Mouse (Mus musculus) hindbrain, postnatal 0 days (tissue): ENCODE data around the gene Rsrc1. TPM values are rescaled to one million over a fixed set of nuclear protein-coding genes. Genes with fewer than 3 reads are reported as not detected.

Source experiments
- ATAC-seq: fragments of 200-750 bp; cut with Nextera tagmentation; 2 replicates; pipeline ENCODE4 v1.8.0; 2017; ENCODE audit warnings: mild to moderate bottlenecking, moderate TSS enrichment, moderate library complexity
- DNase-seq: peaks from one replicate; pipeline ENCODE4 v3.0.0-alpha.2; 2015; ENCODE audit warnings: low spot score
- H3K27ac ChIP-seq: fragments of 300-500 bp; sonication (generic); 2 replicates; pipeline ENCODE4 v1.5.1; 2014; ENCODE audit warnings: mild to moderate bottlenecking
- H3K27me3 ChIP-seq: fragments of 300-500 bp; sonication (generic); 2 replicates; pipeline ENCODE4 v1.6.1; 2014; ENCODE audit warnings: low read length, mixed read lengths; ENCODE audit not compliant: insufficient read depth
- H3K36me3 ChIP-seq: fragments of 300-500 bp; sonication (generic); 2 replicates; pipeline ENCODE4 v1.6.1; 2014; ENCODE audit warnings: low read length, mixed read lengths; ENCODE audit not compliant: insufficient read depth
- H3K4me1 ChIP-seq: fragments of 300-500 bp; sonication (generic); 2 replicates; pipeline ENCODE4 v1.6.1; 2014; ENCODE audit warnings: antibody characterized with exemption, low read length, mixed read lengths; ENCODE audit not compliant: insufficient read depth
- H3K4me2 ChIP-seq: fragments of 300-500 bp; sonication (generic); 2 replicates; pipeline ENCODE4 v1.6.1; 2014; ENCODE audit warnings: low read depth, mild to moderate bottlenecking, low read length, moderate library complexity, mixed read lengths
- H3K4me3 ChIP-seq: fragments of 300-500 bp; sonication (generic); 2 replicates; pipeline ENCODE4 v1.5.1; 2014; ENCODE audit warnings: low read length
- H3K9ac ChIP-seq: fragments of 300-500 bp; sonication (generic); replicated peaks from 2 replicates; pipeline ENCODE4 v1.6.1; 2014; ENCODE audit warnings: mild to moderate bottlenecking, low read length, moderate library complexity, mixed read lengths
- H3K9me3 ChIP-seq: fragments of 300-500 bp; sonication (generic); 2 replicates; pipeline ENCODE4 v1.6.1; 2016; ENCODE audit warnings: low read length, mixed read lengths
- CTCF ChIP-seq: IDR thresholded peaks from 2 replicates; pipeline ENCODE4 v1.5.1; 2016; ENCODE audit warnings: antibody characterized with exemption, control low read depth, low read depth
- WGBS: fragments of 180-500 bp; shearing (Covaris S2); extraction: QIAGEN DNeasy Blood & Tissue Kit; methylation state at CpG from one replicate; pipeline ENCODE4 v1.1.7; 2014; 5-methylcytosine and 5-hydroxymethylcytosine counted together
- polyA plus RNA-seq: library from polyadenylated mRNA; unstranded; fragments of >200 nt; fragmentation: Nextera tagmentation; extraction: Ambion mirVana; gene quantifications from 2 replicates; pipeline ENCODE4 v1.2.1, GENCODE M21; 2015
- total RNA-seq: library from RNA; depleted of rRNA; stranded (reverse); fragments of >200 nt; gene quantifications from 2 replicates; pipeline ENCODE4 v1.2.3, GENCODE M21; 2014

Gene Rsrc1
- total and polyA plus RNA-seq, 2 experiments from 2014 or later: 24.1 to 33.3 TPM

DNA sequence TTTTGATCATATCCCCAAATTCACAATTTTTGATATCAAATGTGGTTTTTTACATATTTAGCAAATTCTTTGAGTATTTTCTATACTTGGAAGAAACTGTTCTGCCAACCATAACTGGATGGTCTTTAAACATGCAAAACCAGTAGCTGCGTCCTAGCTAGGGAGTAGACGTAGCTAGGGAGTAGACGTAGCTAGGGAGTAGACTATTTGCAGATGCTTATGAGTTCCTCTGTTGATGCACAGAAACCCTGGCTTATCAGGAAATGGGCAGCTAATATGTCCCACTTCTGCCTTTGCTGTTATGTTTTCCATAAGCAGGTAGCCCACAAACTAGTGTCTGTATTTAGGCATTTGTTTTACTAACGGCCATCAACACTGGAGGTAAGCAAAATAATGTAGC, 298.6 kb downstream of the Rsrc1 start:
- TF ChIP-seq CTCF: no peak
- H3K4me2 ChIP-seq: no peak overlapping the region
- DNase-seq (no peak), ATAC-seq (no peak)
- no peak overlapping the region for H3K27ac ChIP-seq
- H3K9me3 ChIP-seq: no peaks in the 10 kb centered on the region
- no peak overlapping the region for H3K9ac ChIP-seq
- no peaks in the 10 kb centered on the region for H3K27me3 ChIP-seq
- no peaks in the 10 kb centered on the region for H3K36me3 ChIP-seq
- H3K4me3 ChIP-seq: no peak overlapping the region
- H3K4me1 ChIP-seq: no peaks in the 10 kb centered on the region
- 85% methylated on average over 4 of the region's 4 CpGs for WGBS

DNA sequence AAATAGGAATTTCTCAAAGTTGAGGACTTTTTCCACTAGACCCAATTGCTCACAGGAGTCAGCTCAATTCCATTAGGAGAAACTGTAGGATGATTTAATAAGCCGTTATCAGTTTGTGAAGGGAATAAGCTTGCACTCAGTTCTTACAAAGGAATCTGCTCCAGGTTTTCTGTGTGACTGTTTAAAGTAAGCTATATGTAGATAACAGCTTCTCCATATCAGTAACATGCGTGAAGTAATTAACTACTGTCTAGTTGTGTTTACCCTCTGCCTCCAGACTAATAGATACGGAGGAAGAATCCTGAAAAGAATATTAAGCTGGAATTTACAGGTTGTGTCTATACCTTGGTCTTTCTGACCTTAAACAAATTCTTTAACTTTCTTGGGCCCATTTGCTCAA, 299.1 kb downstream of the Rsrc1 start:
- TF ChIP-seq CTCF: no peak
- no peak for ATAC-seq

DNA sequence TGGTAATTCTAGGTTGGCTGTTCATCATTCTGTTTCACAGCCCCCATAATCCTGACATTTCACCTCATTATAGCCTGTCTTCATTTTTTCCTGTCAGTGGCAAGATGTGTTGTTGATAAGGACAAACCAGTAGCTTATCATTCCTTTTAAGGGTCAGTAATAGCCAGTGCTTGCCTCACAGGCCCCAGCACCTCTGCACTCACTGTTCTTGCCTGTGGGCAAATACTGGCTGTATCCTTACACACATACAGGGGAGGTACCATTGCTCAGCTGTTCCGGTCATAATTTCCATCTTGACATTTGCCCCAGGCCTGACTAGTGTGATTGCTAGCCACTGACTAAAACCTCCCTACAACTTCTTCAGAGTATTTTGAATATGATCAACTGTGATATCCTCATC, 302.8 kb downstream of the Rsrc1 start:
- H3K9me3 ChIP-seq: no peaks in the 10 kb centered on the region
- H3K4me3 ChIP-seq: no peak overlapping the region
- H3K36me3 ChIP-seq: no peaks in the 10 kb centered on the region
- H3K9ac ChIP-seq: no peak overlapping the region
- H3K4me1 ChIP-seq: no peaks in the 10 kb centered on the region
- WGBS: 78% methylated on average over 1 of the region's 1 CpGs
- ATAC-seq: no peak
- TF ChIP-seq CTCF: no peak
- no peaks in the 10 kb centered on the region for H3K27me3 ChIP-seq
- DNase-seq: no peak
- no peak overlapping the region for H3K4me2 ChIP-seq
- no peak overlapping the region for H3K27ac ChIP-seq

More for the DNA sequence above, 299.1 kb downstream of the Rsrc1 start:
- H3K9me3 ChIP-seq: no peaks in the 10 kb centered on the region
- no peaks in the 10 kb centered on the region for H3K36me3 ChIP-seq
- no peaks in the 10 kb centered on the region for H3K27me3 ChIP-seq
- no peak overlapping the region for H3K9ac ChIP-seq
- H3K27ac ChIP-seq: no peak overlapping the region
- WGBS: 84% methylated on average over 3 of the region's 3 CpGs
- DNase-seq: no peak
- H3K4me2 ChIP-seq: no peak overlapping the region
- H3K4me3 ChIP-seq: no peak overlapping the region
- H3K4me1 ChIP-seq: no peaks in the 10 kb centered on the region

DNA sequence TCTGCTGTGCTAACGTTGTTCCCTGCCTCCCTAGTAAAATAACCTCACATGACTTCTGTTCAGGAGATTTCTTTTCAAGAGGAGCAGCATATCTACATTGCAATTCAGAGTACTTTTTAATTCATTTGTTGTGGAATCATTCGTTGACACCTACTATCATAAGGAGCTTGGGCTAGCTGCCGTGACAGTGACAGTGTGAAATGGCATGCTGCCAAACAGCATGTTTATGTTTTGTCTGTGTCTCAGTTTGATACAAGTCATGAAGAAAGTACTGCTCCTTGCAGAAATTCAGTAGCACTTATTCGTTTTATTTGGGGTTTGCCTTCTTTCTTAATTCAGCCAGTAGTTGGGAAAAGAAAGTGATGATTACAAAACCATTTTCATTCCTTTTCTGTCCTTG, 303.7 kb downstream of the Rsrc1 start:
- H3K9ac ChIP-seq: no peak overlapping the region
- WGBS: 35% methylated on average over 4 of the region's 4 CpGs
- no peaks in the 10 kb centered on the region for H3K36me3 ChIP-seq
- H3K27me3 ChIP-seq: no peaks in the 10 kb centered on the region
- H3K27ac ChIP-seq: no peak overlapping the region
- no peak for ATAC-seq
- H3K4me2 ChIP-seq: no peak overlapping the region
- DNase-seq: peak; percentile 53
- H3K9me3 ChIP-seq: no peaks in the 10 kb centered on the region
- no peak for TF ChIP-seq CTCF
- no peak overlapping the region for H3K4me3 ChIP-seq
- no peaks in the 10 kb centered on the region for H3K4me1 ChIP-seq

DNA sequence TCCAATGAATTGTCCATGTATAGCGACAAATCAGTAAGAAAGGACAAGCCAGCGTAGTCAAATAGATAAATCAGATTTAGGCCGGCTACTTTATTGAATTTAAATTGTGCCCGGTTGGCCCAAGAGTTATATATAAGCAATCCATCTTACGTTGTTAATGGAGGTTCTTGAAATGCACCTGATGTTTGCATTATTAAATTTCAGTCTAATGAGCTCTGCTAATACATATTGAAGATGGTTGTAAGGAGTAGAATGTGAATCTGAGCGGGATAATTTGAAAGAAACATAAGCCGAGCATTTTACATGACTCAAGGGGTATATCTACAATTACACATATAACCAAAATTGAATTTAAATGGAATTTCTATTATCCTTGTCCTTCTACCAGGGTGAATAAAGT, 307.5 kb downstream of the Rsrc1 start:
- no peaks in the 10 kb centered on the region for H3K4me1 ChIP-seq
- ATAC-seq: no peak
- no peak overlapping the region for H3K4me2 ChIP-seq
- no peaks in the 10 kb centered on the region for H3K36me3 ChIP-seq
- H3K27me3 ChIP-seq: no peaks in the 10 kb centered on the region
- H3K4me3 ChIP-seq: no peak overlapping the region
- WGBS: 76% methylated on average over 7 of the region's 7 CpGs
- H3K9me3 ChIP-seq: no peaks in the 10 kb centered on the region
- no peak for DNase-seq
- no peak overlapping the region for H3K27ac ChIP-seq
- TF ChIP-seq CTCF: no peak
- no peak overlapping the region for H3K9ac ChIP-seq

DNA sequence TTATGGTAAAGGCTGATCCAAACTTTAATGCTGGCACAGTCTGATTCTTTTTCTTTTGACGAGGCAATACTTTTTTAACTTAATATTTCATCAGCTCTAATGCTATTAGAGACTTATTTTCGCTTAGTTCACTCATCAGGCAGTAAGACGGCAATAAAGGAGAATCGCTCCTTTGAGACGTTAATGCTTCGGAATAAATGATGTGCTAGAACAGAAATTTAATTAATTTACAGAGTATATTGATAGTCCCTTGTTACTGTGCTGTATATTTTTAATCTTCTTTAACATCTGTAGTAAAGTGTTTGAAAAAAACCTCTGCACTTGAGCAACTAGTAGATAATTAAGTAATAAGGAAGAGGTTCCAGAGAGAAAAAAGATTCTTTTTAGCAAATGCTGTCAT, 308.3 kb downstream of the Rsrc1 start:
- no peak for TF ChIP-seq CTCF
- Histone ChIP-seq H3K27me3 (no peaks in the 10 kb centered on the region), H3K36me3 (no peaks in the 10 kb centered on the region), H3K4me2 (no peak overlapping the region), H3K9ac (no peak overlapping the region), H3K27ac (no peak overlapping the region), H3K9me3 (no peaks in the 10 kb centered on the region), H3K4me1 (no peaks in the 10 kb centered on the region), H3K4me3 (no peak overlapping the region)
- ATAC-seq: no peak
- WGBS: 63% methylated on average over 6 of the region's 6 CpGs
- DNase-seq: no peak

DNA sequence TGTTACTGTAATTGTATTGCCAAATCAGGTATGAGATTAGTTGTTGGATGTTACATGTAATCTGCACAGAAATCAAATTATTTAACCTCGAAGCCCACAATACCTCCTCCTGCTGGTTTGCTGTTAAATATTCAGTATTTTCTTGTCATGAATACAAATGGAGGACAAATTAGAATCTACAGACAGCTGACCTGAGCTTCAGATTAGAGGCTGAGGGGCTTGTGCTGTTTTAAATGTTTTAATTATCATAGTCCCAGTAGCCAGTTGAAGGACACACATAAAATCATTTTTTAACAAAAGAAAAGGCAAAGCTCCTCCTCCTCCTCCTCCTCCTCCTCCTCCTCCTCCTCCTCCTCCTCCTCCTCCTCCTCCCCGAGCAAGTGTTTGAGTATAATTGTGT, 327.5 kb downstream of the Rsrc1 start:
- Histone ChIP-seq H3K9me3 (no peaks in the 10 kb centered on the region), H3K36me3 (no peaks in the 10 kb centered on the region), H3K27me3 (no peaks in the 10 kb centered on the region), H3K4me3 (no peak overlapping the region), H3K9ac (no peak overlapping the region), H3K27ac (no peak overlapping the region), H3K4me2 (no peak overlapping the region), H3K4me1 (no peaks in the 10 kb centered on the region)
- TF ChIP-seq CTCF: no peak
- DNase-seq (no peak), ATAC-seq (no peak)
- 36% methylated on average over 2 of the region's 2 CpGs for WGBS
